Mouse (Mus musculus) natural killer cell, adult 2 months (primary cell): ENCODE measurements at regions not wholly inside any gene's neighbourhood (a gene's known extent, or its start where the extent isn't known, plus 50 kb on each side); places are given as distances from the start of the nearest gene placed in this dataset.

ENCODE experiments used
- DNase-seq, 2 experiments: peaks; one replicate each; pipeline ENCODE4 v3.0.0; 2022; ENCODE audit warnings: low spot score in 2 of 2

GRCm38 (mm10) chr10:17356041-17356440 lies 367.0 kb upstream of the Cited2 start:
- no peak for DNase-seq

DNA sequence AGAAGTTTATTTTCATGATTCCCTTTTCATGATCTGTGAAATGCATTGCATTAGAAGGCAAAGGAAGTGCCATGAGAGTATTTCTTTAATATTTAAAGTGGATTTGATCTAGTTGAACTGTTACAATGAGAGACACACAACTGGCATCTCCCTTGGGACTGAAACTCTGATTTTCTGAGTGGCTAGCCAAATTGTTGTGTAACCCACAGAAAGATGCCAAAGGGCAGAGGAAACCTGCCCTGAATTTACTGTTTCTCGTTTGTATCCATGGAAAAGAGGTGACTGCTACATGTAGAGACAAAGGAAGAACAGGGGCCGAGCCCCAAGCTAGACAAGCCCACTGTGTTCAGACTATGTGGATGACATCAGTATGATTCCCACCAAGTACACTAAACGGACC lies 360.4 kb upstream of the Cited2 start:
- DNase-seq, result no peak

GRCm38 (mm10) chr10:17366042-17366740 lies 356.8 kb upstream of the Cited2 start:
- DNase-seq, result no peak

DNA sequence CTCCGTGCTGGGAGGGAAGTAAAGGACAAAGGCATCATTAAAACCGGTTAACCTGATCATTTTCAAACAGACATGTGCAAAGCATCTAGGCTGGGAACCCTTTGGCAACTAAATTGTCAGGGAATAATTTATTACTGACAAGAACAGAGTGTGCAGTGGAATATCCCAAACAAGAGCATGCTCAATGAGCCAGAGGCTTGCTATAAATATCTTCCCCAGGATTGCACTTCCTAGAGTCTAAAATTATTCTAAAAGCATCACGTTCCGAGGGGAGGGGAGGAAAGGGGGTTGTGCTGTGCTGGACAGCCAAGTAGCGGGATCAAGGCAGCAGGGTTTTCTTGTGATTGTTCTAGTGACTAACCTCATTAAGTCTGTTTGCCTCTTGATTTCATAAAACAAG lies 356.0 kb upstream of the Cited2 start:
- DNase-seq, result no peak

- DNase-seq, result no peak
These were observed 355.6 kb upstream of the Cited2 start for GRCm38 (mm10) chr10:17367430-17367829.

DNA sequence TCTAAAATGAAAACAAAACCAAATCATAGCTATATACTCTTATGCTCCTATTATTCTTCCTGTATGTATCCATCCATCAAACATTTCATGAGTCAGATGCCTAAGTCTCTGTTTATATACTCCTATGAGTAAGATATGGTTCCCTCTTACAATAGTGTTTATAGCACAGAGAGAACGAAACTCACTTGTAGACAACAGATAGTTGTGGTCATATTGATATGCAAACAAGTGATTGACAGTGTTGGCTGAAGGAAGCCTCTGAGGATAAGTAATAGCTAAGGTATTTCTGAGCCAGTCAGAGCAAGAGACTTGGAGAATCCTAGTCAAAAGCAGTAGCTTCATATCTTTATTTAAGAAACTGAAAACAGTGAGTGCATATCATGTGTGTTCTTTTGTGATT lies 354.4 kb upstream of the Cited2 start:
- no peak for DNase-seq

GRCm38 (mm10) chr10:17372905-17373304 lies 350.1 kb upstream of the Cited2 start:
- no peak for DNase-seq

GRCm38 (mm10) chr10:17374047-17374446 lies 349.0 kb upstream of the Cited2 start:
- no peak for DNase-seq

DNA sequence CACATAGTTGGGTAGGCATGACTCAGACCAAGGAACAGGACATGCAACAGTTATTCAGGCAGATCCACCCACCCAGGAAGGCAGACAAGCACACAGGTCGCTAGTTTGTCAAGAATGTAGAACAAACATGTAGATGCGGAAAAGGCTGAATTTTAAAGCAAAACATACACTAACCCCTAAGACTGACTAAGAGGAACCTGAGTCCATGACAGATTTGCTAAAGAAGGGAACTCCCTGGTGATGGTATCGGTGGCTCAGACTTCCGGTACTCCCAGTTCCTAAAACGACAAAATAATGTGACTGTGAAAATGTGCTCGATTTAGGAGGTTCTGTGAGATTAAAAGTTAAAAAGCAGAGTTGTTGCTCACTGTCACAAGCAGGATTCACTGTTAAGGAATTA lies 340.0 kb upstream of the Cited2 start:
- no peak for DNase-seq

DNA sequence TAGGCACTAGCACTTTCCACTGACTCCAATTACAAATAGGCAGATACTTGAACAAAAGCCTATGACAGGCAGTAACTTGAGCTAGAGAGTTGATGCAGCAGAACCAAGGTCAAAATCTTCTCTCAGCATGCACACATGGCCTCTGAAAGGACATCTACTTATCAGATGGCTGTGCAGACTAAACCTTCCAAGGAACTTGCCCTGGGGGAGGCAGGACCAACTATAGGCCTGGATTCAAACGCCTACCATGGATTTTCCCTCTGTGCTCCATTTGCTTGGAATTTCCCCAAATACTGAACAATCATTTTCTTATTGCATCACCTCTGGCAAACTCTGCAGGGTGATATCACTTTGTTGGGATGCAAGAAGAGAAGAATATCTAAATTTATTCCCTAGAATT lies 337.8 kb upstream of the Cited2 start:
- no peak for DNase-seq

GRCm38 (mm10) chr10:17387296-17387695 lies 335.7 kb upstream of the Cited2 start:
- no peak for DNase-seq

DNA sequence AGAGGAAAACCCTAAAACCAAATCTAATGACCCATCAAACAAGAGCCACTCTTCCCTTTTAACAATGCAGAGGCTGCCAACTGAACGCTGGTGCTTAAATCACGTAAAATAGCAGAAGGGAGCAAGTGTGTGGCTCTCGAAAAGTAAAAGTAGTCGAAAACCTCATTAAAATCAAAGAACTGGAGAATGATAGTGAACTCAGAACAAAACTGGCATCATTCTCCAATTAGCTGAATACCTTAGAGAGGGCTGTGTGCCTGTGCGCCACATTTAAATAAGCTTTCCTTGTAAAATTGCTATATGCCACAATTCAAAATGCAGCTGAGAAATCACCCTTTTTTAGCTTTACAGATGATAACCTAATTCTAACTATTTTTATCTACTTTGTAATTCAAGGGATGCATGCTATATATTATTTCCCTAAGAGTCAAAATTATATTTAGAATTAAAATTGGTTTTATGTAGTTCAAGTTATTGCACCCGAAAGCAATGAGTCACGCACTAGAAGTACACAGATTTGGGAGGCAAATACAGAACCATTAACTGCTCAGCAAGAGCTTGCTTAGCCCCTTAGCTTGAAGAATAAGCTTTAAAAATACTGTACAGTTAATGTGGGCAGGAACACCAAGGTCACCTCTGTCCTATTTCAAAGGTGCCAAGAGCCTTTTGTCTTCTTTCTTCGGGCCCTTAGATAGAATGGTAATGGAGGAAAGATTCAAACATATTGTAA lies 327.4 kb upstream of the Cited2 start:
- DNase-seq, result no peak

DNA sequence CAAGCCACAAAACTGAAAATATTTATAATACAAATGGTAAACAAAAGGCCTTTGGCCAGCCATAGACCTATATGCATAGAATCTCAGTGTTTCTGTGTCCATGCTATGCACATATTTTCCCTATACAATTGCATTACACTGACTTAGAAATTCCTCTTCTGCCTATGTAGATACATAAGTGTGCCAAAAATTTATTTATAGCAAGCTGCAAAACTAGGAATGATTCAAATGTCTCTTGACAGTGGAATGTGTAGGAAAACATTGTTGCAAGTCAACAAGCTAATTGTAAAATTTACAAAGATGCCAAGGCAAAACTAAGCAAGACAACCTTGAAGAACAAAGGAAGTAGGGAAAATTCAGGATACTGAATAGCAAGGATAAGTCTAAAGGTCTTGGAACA lies 319.1 kb upstream of the Cited2 start:
- DNase-seq, result no peak

- no peak for DNase-seq
These were observed 315.0 kb upstream of the Cited2 start for GRCm38 (mm10) chr10:17407854-17408606.

DNA sequence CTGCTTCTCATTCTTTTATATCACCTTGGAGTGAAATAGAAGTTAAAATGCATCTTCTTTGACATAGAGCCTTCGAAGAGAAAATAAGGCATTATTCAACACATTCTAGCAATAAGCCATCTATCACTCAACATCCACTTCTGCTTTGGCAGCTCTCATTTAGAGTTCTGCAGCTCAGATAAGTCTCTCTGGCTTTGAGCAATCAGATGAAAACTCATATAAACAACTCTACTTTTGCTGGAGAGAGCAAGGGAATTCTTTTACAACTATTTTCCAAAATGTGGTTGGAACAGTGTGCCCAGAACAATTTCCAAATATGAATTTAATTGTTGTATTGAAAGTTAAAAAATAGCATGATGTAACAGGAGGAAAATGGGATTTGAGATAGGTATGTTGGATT lies 314.2 kb upstream of the Cited2 start:
- no peak for DNase-seq

- DNase-seq, result no peak
These were observed 311.6 kb upstream of the Cited2 start for GRCm38 (mm10) chr10:17411300-17411987.

DNA sequence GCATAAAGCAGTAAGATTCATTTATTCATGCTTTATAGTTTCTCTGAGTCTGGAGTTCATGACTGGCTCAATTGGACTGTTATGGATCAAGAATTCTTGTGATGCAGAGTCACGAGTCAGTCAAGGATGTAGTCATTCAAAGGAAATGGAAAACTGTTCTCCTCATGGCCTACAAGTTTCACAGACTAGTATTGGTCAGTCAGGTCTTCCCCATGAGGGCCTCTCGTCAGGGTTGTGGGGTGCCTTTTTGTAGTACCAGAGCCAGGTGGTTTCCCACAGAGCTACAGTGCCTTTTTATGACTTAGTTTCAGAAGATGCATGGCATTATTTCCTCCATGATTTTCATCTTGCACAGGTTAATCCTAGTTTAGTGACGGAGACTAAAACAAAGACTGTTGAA lies 307.9 kb upstream of the Cited2 start:
- DNase-seq, result no peak

- peak in 1 of 2 experiments; percentile 10 for DNase-seq
These were observed 306.9 kb upstream of the Cited2 start for GRCm38 (mm10) chr10:17416121-17416520.

DNA sequence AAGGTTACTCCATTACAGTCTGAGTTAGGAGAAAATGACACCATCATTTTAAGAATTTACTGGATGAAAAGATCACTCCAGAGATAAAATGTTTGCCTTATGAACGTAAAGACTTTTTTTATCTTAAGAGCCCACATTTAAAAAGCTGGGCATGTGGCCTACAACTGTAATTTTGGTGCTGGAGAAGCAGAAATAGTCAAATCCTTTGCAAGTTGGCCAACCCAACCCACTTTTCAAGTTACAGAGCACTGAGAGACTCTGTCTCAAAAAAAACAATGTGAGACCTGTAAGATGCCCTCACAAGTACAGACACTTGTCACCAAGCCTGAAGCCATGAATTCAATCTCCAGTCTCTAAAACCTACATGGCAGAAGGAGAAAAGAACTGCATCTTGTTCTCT lies 305.6 kb upstream of the Cited2 start:
- no peak for DNase-seq

DNA sequence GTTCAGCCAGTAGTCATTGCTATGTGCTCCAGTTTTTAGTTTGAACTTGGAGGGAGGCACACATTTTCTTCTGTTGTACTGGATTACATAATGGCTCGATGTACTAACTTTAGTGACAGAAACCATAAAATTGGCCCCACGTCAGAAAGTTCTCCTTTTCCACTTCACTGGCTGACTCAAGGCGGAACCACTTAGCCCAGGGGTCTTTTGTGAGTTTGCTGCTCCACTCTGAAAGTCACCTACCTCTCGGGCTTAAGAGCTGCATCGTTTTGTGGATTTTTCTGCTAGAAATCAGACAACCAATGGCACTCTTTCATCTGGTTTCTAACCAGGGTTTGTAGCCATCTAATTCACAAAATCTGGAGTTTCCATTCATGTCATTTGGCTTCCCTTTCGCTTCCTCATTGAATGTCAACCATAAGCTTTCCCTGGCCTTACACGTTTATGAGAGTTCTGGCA lies 304.8 kb upstream of the Cited2 start:
- peak in 1 of 2 experiments; percentile 47 for DNase-seq

DNA sequence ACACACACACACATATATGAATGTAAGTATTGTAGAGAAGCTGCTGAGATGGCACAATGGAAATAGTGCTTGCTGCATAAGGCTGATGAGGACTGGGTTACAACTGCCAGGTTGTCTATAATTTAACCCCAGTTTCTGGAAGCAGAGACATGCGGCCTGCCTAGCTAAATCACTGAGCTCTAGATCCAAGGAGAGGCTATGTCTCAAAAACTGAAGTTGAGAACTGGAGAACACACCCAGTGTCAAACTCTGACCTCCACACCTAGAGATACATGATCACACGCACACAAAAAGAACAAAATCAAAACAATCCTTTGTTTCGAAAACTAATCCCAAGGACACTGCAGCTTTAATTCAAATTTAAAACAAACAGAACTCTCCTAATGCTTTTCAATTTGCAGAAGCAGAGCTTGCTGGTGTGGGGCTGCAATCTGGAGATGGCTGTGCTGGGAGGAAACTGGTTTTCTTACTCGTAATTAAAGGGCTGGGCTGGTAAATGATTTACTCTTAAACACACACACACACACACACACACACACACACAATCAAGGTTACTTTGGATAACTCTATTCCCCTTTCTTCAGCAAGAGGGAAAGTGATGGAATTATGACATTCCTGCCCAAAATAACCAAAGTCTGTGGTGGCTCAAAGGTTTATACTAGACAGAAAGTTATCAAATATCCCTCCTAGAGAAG lies 299.3 kb upstream of the Cited2 start:
- DNase-seq, result no peak
